Mouse (Mus musculus) neutrophil, adult 5-6 weeks (primary cell): ENCODE data around the gene Gm10271. TPM values are rescaled to one million over a fixed set of nuclear protein-coding genes. Genes with fewer than 3 reads are reported as not detected.

Experiments
- ATAC-seq: fragments of 151-379, 151-347 bp; 2 replicates; pipeline ENCODE4 v1.8.0; 2017; ENCODE audit warnings: mild to moderate bottlenecking, moderate TSS enrichment; ENCODE audit not compliant: insufficient number of reproducible peaks, poor library complexity, low FRiP score, severe bottlenecking; ENCODE audit errors: extremely low read depth
- total RNA-seq: library from RNA; stranded (forward); fragments of 200-1000 nt; gene quantifications from 2 replicates; pipeline ENCODE4 v1.2.3, GENCODE M21; 2017

Gene Gm10271
- not detected in 2 replicates for total RNA-seq

DNA sequence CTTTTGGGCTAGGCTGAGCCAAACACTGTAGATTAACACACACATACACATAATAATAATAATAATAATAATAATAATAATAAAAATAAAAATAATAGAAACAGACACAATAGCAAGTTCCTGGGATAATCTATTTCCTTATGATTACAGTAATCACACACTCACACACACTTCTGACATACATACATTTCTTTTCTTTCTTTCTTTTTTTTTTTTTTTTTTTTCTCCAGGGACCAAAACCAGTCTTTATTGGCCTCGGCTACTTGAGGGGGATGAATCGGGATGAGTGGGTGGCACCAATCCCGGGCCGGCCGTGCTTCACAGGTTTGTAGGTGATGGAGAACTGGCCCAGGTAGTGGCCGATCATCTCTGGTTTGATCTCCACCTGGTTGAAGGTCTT lies at the start of gene Gm10271:
TSS of gene Gm10271 (minus strand) at position 101 of the 400 bp plus-strand sequence.
- no peak for ATAC-seq

GRCm38 (mm10) chr10:117021020-117021754 lies 48.8 kb upstream of the Gm10271 start:
- no peak for ATAC-seq

GRCm38 (mm10) chr10:117018281-117018840 lies 46.0 kb upstream of the Gm10271 start:
- ATAC-seq = no peak

- ATAC-seq = no peak
Observed at GRCm38 (mm10) chr10:117014565-117014964, 42.2 kb upstream of the Gm10271 start.

DNA sequence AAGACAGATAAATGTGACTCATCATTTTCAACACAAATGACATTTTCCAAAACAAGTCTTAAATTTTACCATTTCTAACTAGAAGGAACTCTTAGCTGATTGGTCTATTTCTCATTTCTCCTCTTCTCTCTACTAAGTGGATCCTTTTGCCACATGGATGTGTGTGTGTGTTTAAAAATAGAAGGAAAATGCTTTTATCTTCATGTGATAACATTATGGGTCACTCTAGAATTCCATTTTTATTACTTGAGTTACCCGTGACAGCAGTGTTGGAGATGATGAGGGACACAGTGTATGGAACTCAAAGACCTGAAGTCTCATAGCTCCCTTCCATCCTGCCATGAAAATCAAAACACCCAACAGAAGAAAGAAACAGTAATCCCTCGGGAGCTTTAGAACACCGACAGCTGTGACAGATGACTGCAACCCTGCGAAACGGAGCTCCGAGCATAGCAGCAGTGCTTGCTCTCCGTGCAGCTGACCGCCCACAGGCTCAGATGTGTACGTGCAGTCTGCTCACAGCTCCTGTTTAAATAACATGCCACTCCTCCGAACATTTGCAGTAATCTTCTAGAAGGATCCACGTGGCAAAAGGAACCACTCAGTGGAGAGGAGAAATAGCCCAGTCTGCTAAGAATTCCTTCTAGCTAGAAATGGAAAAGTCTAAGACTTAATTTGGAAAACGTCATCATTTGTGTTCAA lies 41.4 kb upstream of the Gm10271 start:
- no peak for ATAC-seq

DNA sequence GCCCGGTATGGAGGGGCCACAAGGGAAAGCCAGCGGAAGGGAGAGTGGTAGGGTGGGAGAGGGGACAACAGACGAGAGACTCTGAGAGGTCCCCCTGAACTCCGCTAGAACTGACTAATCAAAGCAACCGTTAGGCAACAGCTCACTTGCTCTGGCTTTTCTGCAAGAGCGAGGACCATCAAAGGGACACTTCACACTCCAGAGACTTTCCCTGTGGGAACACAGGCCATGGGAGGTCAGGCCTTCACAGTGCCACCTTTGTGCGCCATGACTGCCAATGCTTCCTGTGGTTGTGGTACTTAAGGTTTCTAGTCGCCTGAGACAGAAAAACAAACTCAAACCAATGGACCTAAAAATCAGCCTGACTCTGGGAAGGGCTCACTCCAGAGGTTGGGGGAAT lies 38.6 kb upstream of the Gm10271 start:
- no peak for ATAC-seq

GRCm38 (mm10) chr10:117009691-117010090 lies 37.3 kb upstream of the Gm10271 start:
- ATAC-seq = no peak

DNA sequence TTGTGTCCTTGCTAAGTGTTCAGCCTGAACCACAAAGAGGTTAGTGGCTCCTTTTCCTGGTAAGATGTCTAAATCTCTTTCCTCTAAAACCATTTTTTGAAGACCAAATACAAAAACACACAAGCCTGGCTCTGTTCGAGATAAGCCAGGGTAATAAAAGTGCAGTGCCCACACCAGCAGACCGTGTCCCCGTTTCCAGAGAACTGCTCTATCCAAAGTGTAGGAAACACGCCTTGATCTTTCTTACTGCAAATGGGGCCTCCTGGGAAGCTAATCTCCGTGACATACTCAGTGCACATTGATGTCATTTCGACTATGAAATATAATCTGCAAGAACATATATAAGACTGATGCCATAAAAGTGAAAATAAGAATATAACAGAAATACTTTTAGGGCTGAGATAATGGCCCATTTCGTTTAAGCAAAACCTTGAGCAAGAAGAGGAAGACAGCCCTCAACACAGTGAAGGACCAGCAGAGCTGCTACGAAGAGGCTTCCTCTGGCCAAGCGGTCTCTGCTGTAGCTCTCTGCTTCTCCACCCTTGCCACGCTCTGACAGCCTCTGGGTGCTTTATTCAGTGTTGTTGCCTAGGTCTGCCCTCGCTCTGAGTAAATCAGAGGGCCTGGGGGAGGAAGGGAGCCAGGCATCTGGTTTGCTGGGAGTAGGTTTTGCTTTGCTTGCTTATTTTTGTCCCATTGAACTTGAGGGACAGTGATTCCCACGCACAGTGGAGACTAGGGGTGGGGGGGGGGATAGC lies 33.5 kb upstream of the Gm10271 start:
- no peak for ATAC-seq

- no peak for ATAC-seq
Observed at GRCm38 (mm10) chr10:117004695-117005094, 32.3 kb upstream of the Gm10271 start.

DNA sequence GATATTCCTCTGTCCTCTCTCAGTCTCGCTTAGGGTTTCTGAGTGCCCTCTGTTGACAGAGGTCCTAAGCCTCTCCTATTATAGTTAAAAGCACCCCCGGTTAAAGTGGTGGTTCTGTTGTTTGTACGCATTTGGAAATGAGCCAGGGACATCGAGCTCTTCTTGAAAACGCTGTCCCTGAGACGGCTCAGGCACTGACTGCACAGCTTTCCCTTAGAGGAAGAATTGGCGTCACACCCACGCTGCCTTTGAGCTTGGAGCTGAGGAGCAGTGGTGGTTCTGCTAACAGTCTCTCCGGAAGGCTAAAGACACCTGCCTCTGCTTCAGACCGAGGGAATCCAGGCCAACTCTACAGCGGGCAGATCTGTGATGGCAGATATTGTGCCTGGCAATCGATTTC lies 28.6 kb upstream of the Gm10271 start:
- no peak for ATAC-seq

- ATAC-seq = no peak
Observed at GRCm38 (mm10) chr10:116998716-116999455, 26.5 kb upstream of the Gm10271 start.

- ATAC-seq = no peak
Observed at GRCm38 (mm10) chr10:116996236-116996600, 23.8 kb upstream of the Gm10271 start.

GRCm38 (mm10) chr10:116995584-116996235 lies 23.3 kb upstream of the Gm10271 start:
- ATAC-seq = no peak

GRCm38 (mm10) chr10:116995162-116995561 lies 22.8 kb upstream of the Gm10271 start:
- ATAC-seq = no peak

DNA sequence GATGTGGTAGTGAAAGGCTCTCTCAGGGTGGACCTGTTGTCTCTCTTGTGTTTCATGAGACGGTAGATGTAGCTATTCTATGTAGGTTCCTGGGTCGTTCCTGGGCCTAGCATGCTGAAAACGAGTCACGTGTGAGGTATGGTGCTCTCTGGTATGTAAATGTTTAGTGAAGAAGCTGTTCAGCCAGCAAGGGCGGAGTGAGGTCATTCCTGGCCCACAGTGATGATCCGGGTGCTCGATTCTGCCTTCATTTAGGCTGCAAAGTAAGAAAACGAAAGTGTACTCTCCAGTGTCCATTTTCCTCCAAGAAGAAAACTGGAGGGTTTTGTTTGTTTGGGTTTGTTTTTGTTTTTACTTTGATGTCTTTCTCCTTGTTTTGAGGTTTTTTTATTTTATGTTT lies 21.6 kb upstream of the Gm10271 start:
- no peak for ATAC-seq

GRCm38 (mm10) chr10:116986264-116987082 lies 14.1 kb upstream of the Gm10271 start, which contains the start of gene Best3:
Gene Best3, plus strand, starts transcription at chr10:116986314.
- no peak for ATAC-seq

DNA sequence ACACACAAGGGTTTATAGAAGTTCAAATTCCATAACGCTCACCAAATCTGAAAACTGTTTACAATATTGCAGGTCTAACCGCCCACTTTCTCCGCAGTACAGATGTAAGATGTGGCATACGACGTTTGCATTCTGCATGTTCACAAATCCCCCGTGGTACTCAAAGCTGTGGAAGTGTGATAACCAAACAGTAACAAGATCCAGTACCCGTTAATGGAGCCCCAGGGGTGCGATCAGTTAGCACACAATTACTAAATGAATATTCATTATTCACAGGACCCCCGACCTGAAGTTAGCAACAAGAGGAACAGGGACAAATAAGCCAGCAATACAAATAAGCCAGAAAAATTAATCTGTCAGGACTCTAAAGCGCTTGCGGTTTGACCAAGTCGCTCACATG lies 12.4 kb upstream of the Gm10271 start:
- ATAC-seq = no peak

DNA sequence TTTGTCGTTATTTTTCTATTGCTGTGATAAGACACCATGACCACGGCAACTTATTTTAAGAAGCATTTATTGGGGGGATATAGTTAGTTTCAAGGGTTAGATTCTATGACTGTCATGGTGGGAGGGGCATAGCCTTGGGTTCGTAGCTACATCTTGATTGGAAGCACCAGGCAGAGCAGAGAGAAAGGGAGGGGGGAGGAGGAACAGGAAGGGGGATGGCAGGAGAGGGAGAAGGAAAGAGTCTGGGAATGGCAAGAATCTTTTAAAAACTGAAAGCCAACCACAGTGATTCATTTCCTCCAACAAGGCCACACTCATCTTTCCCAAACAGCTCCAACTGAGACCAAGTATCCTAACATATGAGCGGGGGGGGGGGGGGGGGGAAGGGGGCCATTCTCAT lies 10.1 kb upstream of the Gm10271 start:
- no peak for ATAC-seq
